Mouse (Mus musculus) CD4-positive helper T cell, adult 2 months (primary cell): ENCODE results near the gene Pdzrn3.

ENCODE experiments used
- DNase-seq: peaks from one replicate; pipeline ENCODE4 v3.0.0-alpha.2; 2012; ENCODE audit warnings: low read depth, missing footprints, low spot score

The Pdzrn3 gene

DNA sequence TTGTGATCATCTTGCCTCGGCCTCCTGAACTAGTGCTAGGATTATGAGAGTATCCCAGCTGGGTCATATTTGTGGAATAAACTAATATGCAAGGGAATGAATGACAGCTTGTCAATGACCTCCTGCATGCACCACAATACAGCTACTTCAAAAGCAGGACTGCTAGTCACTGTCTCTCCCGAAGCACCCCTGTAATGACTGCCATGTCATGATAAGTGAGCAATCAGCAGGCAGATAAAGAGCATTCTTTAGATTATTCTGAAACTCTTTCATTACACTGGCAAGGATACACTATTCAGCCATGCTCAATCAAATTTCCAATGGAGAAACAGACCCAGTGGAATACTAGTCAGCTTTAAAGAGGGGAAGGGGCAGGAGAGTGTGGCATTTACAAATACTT, 85.8 kb downstream of the Pdzrn3 start:
- no peak for DNase-seq

DNA sequence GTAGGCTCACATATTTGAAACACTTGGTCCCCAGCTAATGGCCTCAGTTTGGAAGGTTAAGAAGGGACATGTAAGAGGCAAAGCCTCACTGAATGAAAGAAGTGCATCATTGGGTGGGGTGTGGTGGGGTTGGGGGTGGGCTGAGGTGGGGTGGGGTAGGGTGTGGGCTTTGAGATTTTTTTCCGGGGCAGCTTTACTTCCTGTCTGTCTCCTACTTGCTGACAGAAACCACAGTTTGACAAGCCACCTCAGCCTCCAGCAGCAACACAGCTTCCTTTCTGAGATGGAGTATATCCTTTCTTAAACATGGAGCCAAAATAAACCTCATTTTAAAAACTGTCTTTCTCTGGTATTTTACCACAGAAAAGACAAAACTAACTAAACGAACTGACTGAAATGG, 87.5 kb downstream of the Pdzrn3 start:
- DNase-seq: no peak

DNA sequence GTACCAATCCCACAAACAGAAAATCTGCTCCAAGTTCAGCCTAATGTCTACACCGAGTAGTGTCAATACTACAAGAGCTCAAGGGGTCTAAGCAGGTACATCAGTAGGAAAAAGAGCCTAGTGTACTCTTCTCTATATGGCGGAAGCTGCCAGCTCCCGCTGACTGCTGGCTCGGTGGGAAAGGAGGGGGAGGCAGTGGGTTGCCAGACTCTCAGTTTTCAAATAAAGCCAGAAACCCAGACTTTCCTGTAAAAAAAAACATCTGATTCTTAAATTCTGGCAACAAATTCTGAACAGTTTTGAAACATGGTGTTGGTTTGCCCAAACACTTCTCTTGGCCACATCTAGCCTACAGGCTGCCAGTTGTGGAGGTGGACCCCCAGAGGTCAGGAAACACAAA, 88.3 kb downstream of the Pdzrn3 start:
- DNase-seq: no peak

DNA sequence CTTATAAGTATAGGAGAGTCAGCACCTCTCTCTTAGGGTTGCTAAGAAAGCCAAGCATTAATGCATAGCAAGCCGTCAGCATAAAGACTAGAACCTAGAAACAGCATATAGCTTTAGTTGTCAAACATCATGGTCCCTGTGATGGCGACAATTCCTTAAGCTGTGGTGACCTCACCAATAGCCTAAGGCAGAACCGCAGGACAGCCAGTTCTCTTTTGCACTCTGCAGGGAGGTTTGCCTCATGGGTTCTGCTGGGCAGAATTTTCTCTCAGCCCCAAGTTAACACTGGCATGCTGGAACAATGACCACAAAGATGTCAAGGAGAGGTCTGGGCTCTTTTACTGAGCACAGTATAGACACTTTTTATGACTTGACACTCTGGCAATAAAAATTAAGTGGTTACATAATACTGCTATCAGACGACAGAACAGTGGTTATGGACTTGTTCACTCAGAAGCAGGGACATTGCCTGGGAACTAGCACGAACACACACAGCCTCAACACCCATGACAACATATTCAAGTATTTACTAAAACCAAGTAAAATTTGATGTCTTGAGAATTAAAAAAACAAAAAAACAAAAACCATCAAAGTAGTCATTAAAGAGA, 90.0 kb downstream of the Pdzrn3 start:
- DNase-seq: no peak

DNA sequence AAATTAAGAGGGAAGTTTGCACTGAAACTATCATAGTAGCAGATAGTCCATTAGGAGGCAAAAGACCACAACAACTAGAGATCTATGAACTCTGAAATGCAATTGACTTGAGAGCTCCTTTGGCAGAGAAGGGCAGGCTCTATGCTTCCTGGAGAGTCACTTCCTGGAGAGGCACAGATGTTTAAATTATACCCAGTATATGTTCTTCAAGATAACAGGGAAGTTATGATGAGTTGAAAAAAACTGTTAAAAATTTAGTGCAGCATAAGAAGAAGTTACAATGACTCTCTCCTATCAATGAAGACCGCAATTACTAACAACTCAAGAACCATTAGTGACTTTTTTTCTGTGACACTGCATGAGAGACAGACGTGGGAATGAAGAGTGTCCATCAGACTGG, 90.6 kb downstream of the Pdzrn3 start:
- DNase-seq: no peak

DNA sequence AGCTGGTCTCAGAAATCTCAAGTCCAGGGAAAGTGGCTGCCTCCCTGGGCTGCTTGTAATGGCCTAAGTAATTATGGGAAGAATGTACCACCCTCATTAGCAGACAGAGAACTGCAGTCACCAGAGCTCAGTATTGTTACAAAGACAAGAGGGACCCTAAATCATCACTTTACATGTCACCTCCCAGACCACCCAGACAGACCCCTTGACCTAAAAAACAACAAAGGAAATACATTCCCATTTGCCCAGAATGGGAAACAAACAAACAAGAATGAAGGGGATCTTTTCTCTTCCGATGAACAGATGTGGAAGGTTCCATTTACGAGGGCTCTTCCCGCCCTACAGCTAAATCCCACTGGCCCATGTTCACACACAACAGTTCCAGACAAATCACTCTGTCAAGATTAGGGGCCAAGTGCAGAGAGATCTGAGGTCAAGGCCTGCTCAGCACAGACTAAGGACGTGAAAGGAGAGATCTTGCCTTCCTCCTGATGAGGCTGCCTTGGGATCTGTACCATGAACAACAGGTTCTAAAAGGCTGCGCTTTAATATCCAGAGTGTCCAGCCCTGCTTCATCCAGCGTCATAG, 93.2 kb downstream of the Pdzrn3 start:
- no peak for DNase-seq

DNA sequence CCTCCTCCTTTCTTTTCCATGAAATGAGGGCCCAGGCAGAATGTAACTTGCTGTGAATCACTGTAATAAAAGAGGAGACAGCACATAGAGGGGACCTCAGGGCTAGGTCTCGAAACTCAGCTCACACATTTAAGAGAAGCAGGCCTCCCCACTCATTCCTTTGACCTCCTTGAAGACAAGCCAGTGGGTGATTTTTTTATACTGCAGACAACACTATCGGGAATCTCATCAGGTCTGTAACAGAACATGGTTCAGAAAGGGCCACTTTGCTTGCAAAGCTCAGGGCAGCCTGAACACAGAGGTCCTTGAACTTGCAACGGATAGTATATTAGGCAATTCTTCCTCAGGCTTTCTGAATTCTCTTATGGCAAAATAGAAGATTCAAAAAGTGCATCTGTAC, 93.8 kb downstream of the Pdzrn3 start:
- no peak for DNase-seq

DNA sequence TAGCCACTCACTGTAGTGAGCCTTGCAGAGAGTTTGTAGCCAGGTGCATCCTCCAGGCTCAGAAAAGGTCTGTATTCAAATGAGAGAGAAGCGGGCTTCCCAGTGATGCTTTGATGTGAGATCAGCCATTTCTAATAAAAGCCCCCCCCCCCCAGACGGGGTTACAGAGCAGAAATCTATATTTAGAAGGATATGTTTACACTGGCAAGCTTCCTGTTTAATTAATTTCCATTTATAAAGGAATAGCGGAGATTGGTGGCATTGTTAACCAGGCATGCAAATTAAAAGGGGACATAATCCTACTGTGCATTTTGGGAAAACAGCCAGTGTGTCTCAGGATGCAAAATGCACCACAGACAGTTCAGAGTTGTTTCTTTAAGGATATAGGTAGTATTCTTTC, 96.1 kb downstream of the Pdzrn3 start:
- DNase-seq: no peak

DNA sequence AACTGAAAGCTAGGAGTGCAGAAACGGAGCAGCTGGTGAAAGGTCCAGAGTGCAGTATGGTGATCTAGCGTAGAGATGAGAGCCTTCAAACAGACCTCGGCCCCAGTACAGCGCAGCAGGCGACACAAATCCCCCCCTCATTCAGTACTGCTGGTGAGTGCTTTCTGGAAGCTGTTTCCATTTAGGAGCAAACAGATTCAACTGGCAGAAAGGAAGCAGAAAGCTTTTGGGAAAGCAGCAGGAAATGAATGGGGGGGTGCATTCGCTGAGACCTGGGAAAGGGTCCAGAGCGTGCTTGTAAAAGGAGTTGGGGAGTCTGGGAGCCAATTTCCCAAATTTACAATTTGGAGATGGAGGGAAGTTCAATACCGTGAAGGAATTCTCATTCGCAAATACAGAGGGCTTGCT, 96.9 kb downstream of the Pdzrn3 start:
- no peak for DNase-seq

DNA sequence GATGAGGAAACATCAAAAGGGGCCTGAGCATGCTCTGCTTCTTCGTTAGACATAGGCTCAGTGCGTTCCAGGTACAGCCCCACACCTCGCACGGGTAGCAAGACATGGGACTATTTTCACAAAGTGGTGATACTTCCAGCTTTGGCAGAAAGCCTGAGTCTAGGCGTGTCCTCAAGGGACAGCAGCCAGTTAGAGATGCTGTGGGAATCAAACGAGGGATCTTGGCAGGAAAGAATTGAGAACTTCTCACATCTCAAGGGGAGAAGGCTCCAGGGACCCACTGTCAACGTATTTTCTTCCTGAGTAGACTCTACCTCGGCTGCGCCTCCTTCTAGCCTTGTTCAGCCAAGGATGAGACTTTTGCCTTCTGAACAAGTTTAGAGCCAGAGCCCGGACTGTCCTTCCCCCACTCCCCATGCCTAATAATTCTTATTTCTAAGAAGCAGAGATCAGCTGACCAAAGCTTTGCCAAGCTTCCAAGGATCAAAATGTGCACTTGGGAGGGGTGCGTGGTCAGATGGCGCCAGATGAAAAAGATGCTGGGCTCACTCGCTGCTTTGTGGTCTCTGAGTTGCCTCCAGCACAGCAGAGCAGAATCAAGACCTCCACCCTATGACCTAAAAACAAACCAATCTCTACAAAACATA, 99.3 kb downstream of the Pdzrn3 start:
- no peak for DNase-seq

DNA sequence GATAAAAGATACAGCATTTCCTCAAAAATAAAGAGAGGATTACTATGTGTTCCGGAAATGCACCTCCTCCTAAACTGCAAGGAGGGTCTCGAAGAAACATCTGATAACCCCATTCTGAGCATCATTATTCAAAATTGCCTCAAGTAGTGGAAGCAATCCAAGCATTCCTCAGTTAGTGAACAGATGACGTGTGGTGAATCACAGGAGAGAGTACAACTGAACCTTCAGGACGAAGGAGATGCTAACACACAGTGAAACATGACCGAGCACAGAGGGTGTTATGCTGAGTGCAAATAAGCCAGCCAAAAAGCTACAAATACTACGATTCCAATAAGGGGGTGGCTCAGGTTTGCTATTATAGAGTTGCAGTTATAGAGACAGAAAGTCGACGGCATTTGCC, 101.4 kb downstream of the Pdzrn3 start:
- no peak for DNase-seq

DNA sequence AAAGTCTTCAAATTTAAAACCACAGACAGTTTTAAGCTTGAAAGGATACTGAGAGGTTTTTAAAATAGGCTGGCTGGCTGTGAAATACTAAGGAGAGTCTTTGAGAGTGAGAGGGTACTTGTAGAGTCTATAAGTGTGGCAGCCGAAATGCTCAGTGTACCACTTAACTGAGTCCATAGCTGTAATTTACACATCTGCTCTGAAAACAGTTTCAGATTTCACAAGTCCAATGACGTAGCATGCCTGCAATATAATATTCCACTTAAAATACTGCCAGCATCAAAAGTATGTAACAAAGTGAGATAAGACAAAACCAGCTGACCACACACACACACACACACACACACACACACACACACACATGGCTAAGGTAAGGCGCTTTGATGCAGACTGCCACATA, 101.9 kb downstream of the Pdzrn3 start:
- no peak for DNase-seq

DNA sequence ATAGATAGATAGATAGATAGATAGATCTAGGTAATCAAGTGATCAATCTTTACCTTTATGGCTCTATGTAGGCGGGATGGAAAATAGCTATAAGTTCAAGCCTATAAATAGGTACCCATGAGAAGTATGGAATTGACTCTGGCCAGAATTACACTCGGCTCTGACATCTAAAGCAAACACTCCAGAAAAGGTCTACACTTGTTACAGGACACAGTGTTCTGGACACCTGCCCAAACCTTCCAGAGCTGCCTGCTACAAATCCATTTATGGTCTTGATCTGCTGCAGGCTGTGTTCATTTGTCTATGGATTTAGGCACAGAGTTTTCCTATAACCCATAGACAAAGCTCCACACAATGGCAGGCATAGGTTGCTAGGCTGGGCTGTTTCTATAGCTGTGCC, 102.9 kb downstream of the Pdzrn3 start:
- no peak for DNase-seq

DNA sequence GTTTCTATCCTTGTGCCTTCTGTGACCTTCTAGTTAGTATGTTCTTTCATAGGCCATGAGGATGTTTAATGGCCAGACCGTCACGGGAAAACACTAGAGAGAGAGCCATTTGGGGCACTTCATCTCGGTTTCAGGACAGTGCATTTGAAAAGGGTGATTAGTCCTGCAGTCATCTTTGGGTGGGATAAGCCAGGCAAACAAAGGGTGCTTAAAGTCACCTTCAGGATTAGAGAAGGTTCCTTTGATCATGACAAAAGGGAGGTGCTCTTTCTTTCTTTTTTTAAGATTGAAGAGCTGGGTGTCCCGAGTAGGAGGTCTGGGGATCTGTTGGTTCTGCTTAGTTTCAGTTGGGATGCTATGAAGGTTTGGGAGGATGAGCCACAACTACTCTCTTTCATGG, 105.4 kb downstream of the Pdzrn3 start:
- DNase-seq: no peak

DNA sequence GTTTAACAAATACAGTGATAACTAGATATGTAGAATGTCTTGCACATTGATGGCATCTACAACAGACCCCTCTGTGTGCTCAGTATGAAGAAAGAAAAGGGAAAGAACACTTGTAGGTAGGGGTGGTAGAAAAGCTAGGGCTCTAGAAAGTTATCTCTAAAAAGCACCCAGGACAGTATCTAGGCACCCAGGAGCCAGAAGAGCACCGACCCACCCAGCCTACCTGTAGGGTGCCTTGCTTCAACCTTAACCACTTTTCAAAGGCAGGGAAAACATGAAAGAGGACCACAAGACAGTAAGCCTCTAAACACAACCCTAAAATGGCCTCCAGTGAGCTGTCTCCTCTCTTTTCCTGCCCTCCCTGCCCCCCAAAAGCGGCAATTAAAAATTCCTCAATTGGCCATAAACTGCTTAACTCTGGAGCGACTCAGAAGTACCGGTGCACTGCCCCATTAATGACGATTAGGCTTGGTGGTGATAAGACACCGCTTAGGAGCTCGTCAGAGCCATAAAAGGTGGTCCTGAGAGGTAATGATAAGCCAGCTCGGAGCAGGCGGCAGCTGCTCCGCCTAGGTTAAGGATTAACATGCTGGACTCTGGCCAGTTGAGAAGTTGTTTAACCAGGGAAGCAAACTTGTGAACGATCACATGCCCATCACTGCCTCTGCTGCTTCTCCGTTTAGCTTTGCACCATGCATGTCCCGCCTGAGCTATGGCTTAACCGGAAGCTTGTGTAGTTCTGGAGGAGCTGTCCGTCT, 106.1 kb downstream of the Pdzrn3 start:
- DNase-seq: no peak

DNA sequence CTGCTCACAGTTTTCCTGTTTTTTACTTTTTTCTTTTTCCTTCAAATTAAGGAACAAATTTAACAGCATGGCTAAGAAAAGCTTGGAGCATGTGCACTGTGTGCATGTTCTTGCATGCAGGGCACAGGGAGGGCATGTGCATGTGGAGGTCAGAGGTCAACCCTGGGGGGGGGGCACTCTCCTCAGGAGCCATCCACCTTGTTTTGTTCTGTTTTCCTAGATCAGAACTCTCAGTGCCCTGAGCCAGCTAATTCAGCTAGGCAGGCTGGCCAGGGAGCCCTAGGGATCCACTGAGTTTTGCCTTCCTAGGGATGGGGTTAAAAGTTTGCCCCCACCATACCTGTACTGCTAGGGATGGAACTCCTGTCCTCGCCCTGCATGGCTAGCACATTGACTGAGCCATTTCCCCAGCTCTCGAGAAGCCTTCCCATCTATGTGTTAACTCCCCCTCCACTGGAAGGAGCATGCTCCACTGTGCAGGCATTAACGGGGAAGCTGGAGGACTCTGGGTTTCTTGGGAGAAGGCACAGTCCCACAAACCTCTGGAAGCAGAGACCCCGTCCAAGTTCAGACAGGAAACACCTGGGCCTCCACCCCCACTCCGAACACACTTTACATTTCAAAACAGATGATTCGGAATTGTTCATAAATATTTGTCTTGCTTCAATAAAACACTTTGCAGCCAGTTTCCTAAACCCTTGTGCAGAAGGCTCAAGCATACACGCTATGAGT, 107.4 kb downstream of the Pdzrn3 start:
- DNase-seq: no peak

DNA sequence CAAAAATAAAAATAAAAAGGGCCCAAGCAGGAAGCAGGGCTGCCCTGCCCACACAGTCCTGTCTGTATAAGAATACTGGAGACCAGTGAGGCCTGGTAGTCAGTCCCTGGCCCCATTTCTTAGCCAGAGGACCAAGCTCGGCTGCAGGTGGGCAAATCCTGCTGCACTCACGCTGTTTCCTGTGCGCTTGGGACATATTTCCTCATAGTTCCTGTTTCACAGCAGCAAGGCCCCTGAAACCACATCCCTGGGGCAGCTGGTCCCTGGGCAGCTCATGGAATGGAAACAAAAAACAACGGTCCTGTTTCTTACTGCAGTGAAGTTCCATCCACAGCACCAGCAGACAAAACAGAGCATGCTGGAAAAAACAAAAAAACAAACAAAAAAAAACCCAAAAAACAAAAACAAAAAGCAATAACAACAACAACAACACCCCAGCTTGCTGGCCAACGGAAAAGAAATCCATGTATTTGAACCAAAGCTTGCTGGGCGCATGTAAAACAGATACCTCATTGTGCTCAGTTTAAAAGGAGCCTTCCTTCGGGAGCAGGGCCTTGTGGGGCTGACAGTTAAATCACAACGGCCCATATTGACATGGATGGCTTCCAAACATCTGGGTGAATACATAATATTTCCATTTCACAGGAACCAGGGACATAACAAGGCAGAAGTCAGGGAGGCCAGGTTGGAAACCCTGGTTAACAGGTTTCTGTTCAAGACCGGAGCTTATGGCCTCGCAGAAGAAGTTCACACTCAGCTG, 108.2 kb downstream of the Pdzrn3 start:
- no peak for DNase-seq

DNA sequence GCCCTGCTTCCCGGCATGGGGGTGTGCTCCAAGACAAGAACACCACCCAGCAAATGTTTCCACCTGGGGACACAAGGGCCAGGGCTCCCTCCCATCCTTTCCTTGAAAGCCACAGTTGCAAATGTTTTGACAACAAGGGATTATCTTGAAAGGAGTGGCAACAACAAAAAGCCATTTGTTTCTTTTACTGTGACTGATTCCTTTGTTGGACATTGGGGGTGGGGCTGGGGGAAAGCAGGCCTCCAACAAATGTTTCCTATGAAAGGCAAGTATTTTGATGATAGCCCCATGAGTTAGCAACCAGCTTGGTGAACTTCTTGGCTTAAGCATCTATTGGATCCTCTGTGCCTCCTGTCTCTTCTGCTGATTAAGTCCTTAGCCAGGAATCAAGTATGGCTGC, 109.4 kb downstream of the Pdzrn3 start:
- no peak for DNase-seq

DNA sequence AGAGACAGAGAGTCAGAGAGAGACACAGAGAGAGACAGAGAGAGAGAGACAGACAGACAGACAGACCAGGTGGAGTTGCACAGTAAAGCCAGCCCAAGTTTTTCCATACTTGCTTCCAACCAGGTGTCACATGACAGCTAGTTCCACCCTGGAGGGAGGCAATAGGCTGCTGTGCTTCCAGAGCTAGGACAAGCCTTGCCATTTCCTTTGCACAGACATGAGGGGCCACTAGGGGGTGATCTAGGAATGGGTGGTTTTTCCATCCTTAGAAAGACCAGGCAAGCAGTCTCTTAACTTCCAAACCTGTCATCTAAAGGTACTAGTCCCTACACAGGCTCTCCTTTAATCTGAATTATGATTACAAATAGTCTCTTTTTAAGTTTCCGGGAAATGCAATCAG, 110.9 kb downstream of the Pdzrn3 start:
- DNase-seq: peak; percentile 22

DNA sequence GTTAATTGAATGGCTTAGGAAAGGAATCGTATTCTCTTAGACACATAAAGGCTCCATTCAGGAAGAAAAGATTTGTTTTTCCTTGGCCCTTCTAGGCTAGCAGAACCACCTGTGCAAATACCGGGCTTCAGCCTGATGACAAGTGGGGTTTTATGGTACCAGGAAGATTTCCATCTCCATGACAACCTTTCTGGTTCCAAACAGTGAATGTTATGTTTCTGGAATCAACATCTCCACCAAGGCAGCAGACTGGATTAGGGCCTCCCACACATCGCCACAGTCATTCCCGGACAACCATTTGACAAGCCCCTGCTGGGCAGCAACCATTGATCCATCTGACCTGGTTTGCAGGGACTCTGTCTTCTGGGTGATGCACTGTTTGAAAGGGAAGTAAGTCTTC, 114.2 kb downstream of the Pdzrn3 start:
- DNase-seq: no peak

DNA sequence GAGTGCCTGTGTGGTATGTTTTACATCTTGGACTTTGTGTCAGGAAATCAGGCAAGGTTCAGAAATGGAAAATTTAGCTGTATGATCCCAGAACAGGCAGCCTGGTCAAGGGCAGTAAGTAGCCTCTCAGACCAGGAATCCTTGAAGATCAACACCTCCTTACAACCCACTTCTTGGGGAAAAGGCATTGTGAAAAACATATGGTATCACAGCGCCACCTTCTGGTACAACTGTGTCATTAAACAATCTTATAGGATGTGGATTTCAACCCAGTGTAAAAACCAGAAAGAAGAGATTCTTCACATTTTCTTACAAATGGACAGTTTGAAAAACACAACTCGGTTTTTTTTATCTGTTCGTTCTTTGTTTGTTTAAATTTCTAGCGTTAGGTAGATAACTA, 116.2 kb downstream of the Pdzrn3 start:
- no peak for DNase-seq
